Mouse (Mus musculus): Measurements from ENCODE around the gene Ttc7b. TPM values are rescaled to one million over a fixed set of nuclear protein-coding genes. Genes with fewer than 3 reads are reported as not detected.

The Ttc7b gene
- polyA plus RNA-seq, 1 experiment: 20.4 TPM

GRCm38 (mm10) chr12:100535028-100535427 lies 14.4 kb upstream of the Ttc7b start:
- Histone ChIP-seq H3K27me3 (ENCODE audit: control insufficient read depth, insufficient read depth, low read length) (no peaks in the 10 kb centered on the region), H3K27ac (ENCODE audit: insufficient read depth, low read length) (no peak overlapping the region), H3K4me3 (ENCODE audit: extremely low read depth, insufficient read depth, insufficient read length) (no peak overlapping the region), H3K4me1 (ENCODE audit: control insufficient read depth, insufficient read depth, insufficient read length) (peaks cover 17% of the 10 kb centered on the region), H3K36me3 (ENCODE audit: control insufficient read depth, insufficient read depth, low read length) (no peaks in the 10 kb centered on the region)
- TF ChIP-seq POLR2A (IDR thresholded peaks at IDR 0.05; ENCODE audit: low read depth, low read length) (no peak), CTCF (IDR thresholded peaks at IDR 0.05; ENCODE audit: extremely low read depth, insufficient read depth, insufficient read length, insufficient replicate concordance) (no peak)
- DNase-seq (ENCODE audit: low read depth in 1 of 2, low spot score in 2 of 2): no peak
- 92% methylated on average over 12 of the region's 12 CpGs for WGBS

GRCm38 (mm10) chr12:100534028-100534427 lies 13.4 kb upstream of the Ttc7b start:
- Histone ChIP-seq H3K4me1 (ENCODE audit: control insufficient read depth, insufficient read depth, insufficient read length) (peaks cover 13% of the 10 kb centered on the region), H3K27ac (ENCODE audit: insufficient read depth, low read length) (no peak overlapping the region; the same call in 1 of the 2 replicates), H3K27me3 (ENCODE audit: control insufficient read depth, insufficient read depth, low read length) (no peaks in the 10 kb centered on the region), H3K36me3 (ENCODE audit: control insufficient read depth, insufficient read depth, low read length) (no peaks in the 10 kb centered on the region), H3K4me3 (ENCODE audit: extremely low read depth, insufficient read depth, insufficient read length) (no peak overlapping the region)
- 82% methylated on average over 3 of the region's 3 CpGs for WGBS
- no peak for DNase-seq (ENCODE audit: low read depth in 1 of 2, low spot score in 2 of 2)
- TF ChIP-seq POLR2A (IDR thresholded peaks at IDR 0.05; ENCODE audit: low read depth, low read length): no peak
- TF ChIP-seq CTCF (IDR thresholded peaks at IDR 0.05; ENCODE audit: extremely low read depth, insufficient read depth, insufficient read length, insufficient replicate concordance): no peak

- Histone ChIP-seq H3K4me3 (ENCODE audit: extremely low read depth, insufficient read depth, insufficient read length) (no peak overlapping the region), H3K4me1 (ENCODE audit: control insufficient read depth, insufficient read depth, insufficient read length) (peaks cover 8% of the 10 kb centered on the region; the same call in 1 of the 2 replicates), H3K27me3 (ENCODE audit: control insufficient read depth, insufficient read depth, low read length) (no peaks in the 10 kb centered on the region), H3K27ac (ENCODE audit: insufficient read depth, low read length) (no peak overlapping the region), H3K36me3 (ENCODE audit: control insufficient read depth, insufficient read depth, low read length) (no peaks in the 10 kb centered on the region)
- TF ChIP-seq CTCF (IDR thresholded peaks at IDR 0.05; ENCODE audit: extremely low read depth, insufficient read depth, insufficient read length, insufficient replicate concordance) (no peak), POLR2A (IDR thresholded peaks at IDR 0.05; ENCODE audit: low read depth, low read length) (no peak)
- no peak for DNase-seq (ENCODE audit: low read depth in 1 of 2, low spot score in 2 of 2)
- WGBS: 90% methylated on average over 4 of the region's 4 CpGs
These were observed 12.6 kb upstream of the Ttc7b start for GRCm38 (mm10) chr12:100533209-100533608.

- Histone ChIP-seq H3K27me3 (ENCODE audit: control insufficient read depth, insufficient read depth, low read length) (no peaks in the 10 kb centered on the region), H3K4me1 (ENCODE audit: control insufficient read depth, insufficient read depth, insufficient read length) (peaks cover 11% of the 10 kb centered on the region; the same call in 1 of the 2 replicates), H3K4me3 (ENCODE audit: extremely low read depth, insufficient read depth, insufficient read length) (no peak overlapping the region), H3K36me3 (ENCODE audit: control insufficient read depth, insufficient read depth, low read length) (no peaks in the 10 kb centered on the region), H3K27ac (ENCODE audit: insufficient read depth, low read length) (no peak overlapping the region)
- WGBS: 93% methylated on average over 1 of the region's 1 CpGs
- TF ChIP-seq POLR2A (IDR thresholded peaks at IDR 0.05; ENCODE audit: low read depth, low read length) (no peak), CTCF (IDR thresholded peaks at IDR 0.05; ENCODE audit: extremely low read depth, insufficient read depth, insufficient read length, insufficient replicate concordance) (no peak)
- no peak for DNase-seq (ENCODE audit: low read depth in 1 of 2, low spot score in 2 of 2)
These were observed 11.1 kb upstream of the Ttc7b start for GRCm38 (mm10) chr12:100531740-100532139.

GRCm38 (mm10) chr12:100530871-100531270 lies 10.2 kb upstream of the Ttc7b start:
- no peaks in the 10 kb centered on the region for H3K36me3 ChIP-seq (ENCODE audit: control insufficient read depth, insufficient read depth, low read length)
- peak overlapping the region; percentile 29; the same call in 1 of the 2 replicates for H3K27ac ChIP-seq (ENCODE audit: insufficient read depth, low read length)
- TF ChIP-seq CTCF (IDR thresholded peaks at IDR 0.05; ENCODE audit: extremely low read depth, insufficient read depth, insufficient read length, insufficient replicate concordance): no peak
- no peak for TF ChIP-seq POLR2A (IDR thresholded peaks at IDR 0.05; ENCODE audit: low read depth, low read length)
- H3K27me3 ChIP-seq (ENCODE audit: control insufficient read depth, insufficient read depth, low read length): no peaks in the 10 kb centered on the region
- 28% methylated on average over 5 of the region's 5 CpGs for WGBS
- H3K4me3 ChIP-seq (ENCODE audit: extremely low read depth, insufficient read depth, insufficient read length): no peak overlapping the region
- H3K4me1 ChIP-seq (ENCODE audit: control insufficient read depth, insufficient read depth, insufficient read length): peaks cover 11% of the 10 kb centered on the region; the same call in 1 of the 2 replicates
- no peak for DNase-seq (ENCODE audit: low read depth in 1 of 2, low spot score in 2 of 2)

GRCm38 (mm10) chr12:100529651-100530050 lies 9.0 kb upstream of the Ttc7b start:
- Histone ChIP-seq H3K36me3 (ENCODE audit: control insufficient read depth, insufficient read depth, low read length) (no peaks in the 10 kb centered on the region), H3K27me3 (ENCODE audit: control insufficient read depth, insufficient read depth, low read length) (no peaks in the 10 kb centered on the region), H3K4me1 (ENCODE audit: control insufficient read depth, insufficient read depth, insufficient read length) (peaks cover 11% of the 10 kb centered on the region; the same call in 1 of the 2 replicates), H3K4me3 (ENCODE audit: extremely low read depth, insufficient read depth, insufficient read length) (no peak overlapping the region), H3K27ac (ENCODE audit: insufficient read depth, low read length) (peak overlapping the region; percentile 15; the same call in 1 of the 2 replicates)
- WGBS: 93% methylated on average over 5 of the region's 5 CpGs
- DNase-seq (ENCODE audit: low read depth in 1 of 2, low spot score in 2 of 2): no peak
- TF ChIP-seq POLR2A (IDR thresholded peaks at IDR 0.05; ENCODE audit: low read depth, low read length) (no peak), CTCF (IDR thresholded peaks at IDR 0.05; ENCODE audit: extremely low read depth, insufficient read depth, insufficient read length, insufficient replicate concordance) (no peak)

- H3K4me3 ChIP-seq (ENCODE audit: extremely low read depth, insufficient read depth, insufficient read length): no peak overlapping the region
- H3K4me1 ChIP-seq (ENCODE audit: control insufficient read depth, insufficient read depth, insufficient read length): peaks cover 11% of the 10 kb centered on the region; the same call in 1 of the 2 replicates
- DNase-seq (ENCODE audit: low read depth in 1 of 2, low spot score in 2 of 2): peak in 1 of 2 experiments; percentile 21
- no peak for TF ChIP-seq CTCF (IDR thresholded peaks at IDR 0.05; ENCODE audit: extremely low read depth, insufficient read depth, insufficient read length, insufficient replicate concordance)
- TF ChIP-seq POLR2A (IDR thresholded peaks at IDR 0.05; ENCODE audit: low read depth, low read length): no peak
- H3K27me3 ChIP-seq (ENCODE audit: control insufficient read depth, insufficient read depth, low read length): no peaks in the 10 kb centered on the region
- no peaks in the 10 kb centered on the region for H3K36me3 ChIP-seq (ENCODE audit: control insufficient read depth, insufficient read depth, low read length)
- WGBS: 64% methylated on average over 8 of the region's 8 CpGs
- H3K27ac ChIP-seq (ENCODE audit: insufficient read depth, low read length): peak overlapping the region; percentile 42
These were observed 8.5 kb upstream of the Ttc7b start for GRCm38 (mm10) chr12:100529172-100529571.

All from spleen, adult 2 months (tissue).